Mouse (Mus musculus): ENCODE measurements around the gene Efhc1.

DNA sequence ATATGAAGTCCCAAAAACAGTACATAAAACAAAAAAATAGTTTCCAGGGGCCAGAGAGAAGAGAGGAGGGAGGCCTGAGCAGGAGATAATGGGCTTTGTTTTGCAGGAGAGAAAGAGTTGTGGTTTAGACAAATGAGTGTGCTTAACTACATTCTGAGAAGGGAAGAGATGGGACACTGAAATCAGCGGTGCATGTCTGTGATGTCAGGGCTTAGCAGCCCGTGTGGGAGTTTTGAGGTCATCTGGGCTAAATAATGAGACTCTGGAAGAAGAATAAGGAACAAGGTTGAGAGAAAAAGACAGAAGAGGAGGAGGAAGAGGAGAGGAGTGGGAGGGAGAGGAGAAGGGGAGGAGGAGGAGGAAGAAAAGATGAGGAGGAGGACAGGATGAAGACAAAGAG, 39.3 kb upstream of the Efhc1 start:
- TF ChIP-seq POLR2A (IDR thresholded peaks at IDR 0.05; ENCODE audit: borderline replicate concordance, low read depth, low read length) (no peak), CTCF (IDR thresholded peaks at IDR 0.05; ENCODE audit: low read depth, low read length) (no peak)
